In genomic region chr4:114983020-114983419, GRCm38 (mm10) we compare ENCODE assay signal across 14 mouse cellular contexts. TPM values are rescaled to one million over a fixed set of nuclear protein-coding genes. Genes with fewer than 3 reads are reported as not detected.
DNase-seq lines count a peak whose midpoint lies in the region; ATAC-seq and TF ChIP-seq lines count a peak whose summit lies in the region.
"Had no signal": no experiment of that assay in that cellular context is flagged by ENCODE, and none has a peak within 500 bp of the region (broad histone marks: within the 10 kb centered on the region; RNA-seq: fewer than 3 reads in every experiment).

No protein-coding gene starts in this region.

- H3K9ac ChIP-seq in lung, embryonic 14.5 days, result no peak overlapping the region
- H3K9ac ChIP-seq: forebrain, embryonic 15.5 days; hindbrain, embryonic 12.5 days; limb, embryonic 15.5 days had no signal

- H3K27ac ChIP-seq in gastrocnemius, adult 2 months, result no peak overlapping the region
- no peak overlapping the region for H3K27ac ChIP-seq in lung, embryonic 14.5 days (ENCODE audit: low read depth)
- H3K27ac ChIP-seq: forebrain, embryonic 15.5 days; hindbrain, embryonic 12.5 days; limb, embryonic 15.5 days had no signal

- peak; percentile 53 for TF ChIP-seq CTCF in gastrocnemius, adult 2 months (IDR thresholded peaks at IDR 0.05)
- peak; percentile 26; the same call in 1 of the 2 replicates for TF ChIP-seq CTCF in lung, embryonic 14.5 days (IDR thresholded peaks at IDR 0.05; ENCODE audit: low read depth)

- 77% methylated on average over 1 of the region's 1 CpGs for WGBS in lung, embryonic 14.5 days

- H3K4me3 ChIP-seq in gastrocnemius, adult 2 months, result no peak overlapping the region
- no peak overlapping the region for H3K4me3 ChIP-seq in lung, embryonic 14.5 days (ENCODE audit: low read depth, low read length)
- H3K4me3 ChIP-seq: forebrain, embryonic 15.5 days; hindbrain, embryonic 12.5 days; limb, embryonic 15.5 days had no signal

- no peaks in the 10 kb centered on the region for H3K36me3 ChIP-seq in lung, embryonic 14.5 days (ENCODE audit: insufficient read depth)
- H3K36me3 ChIP-seq: forebrain, embryonic 15.5 days; hindbrain, embryonic 12.5 days; limb, embryonic 15.5 days had no signal

- H3K9me3 ChIP-seq in lung, embryonic 14.5 days (ENCODE audit: low read depth, low read length), result no peaks in the 10 kb centered on the region
- H3K9me3 ChIP-seq: forebrain, embryonic 15.5 days; G1E; hindbrain, embryonic 12.5 days; limb, embryonic 15.5 days had no signal

- no peak for DNase-seq in gastrocnemius, adult 2 months
- no peak for DNase-seq in gastrocnemius, postnatal 4 days (ENCODE audit: low spot score in 2 of 2)
- DNase-seq in lung, embryonic 14.5 days, result peak; percentile 69
- no peak for DNase-seq in lung, adult 18-20 months
- peak; percentile 23 for DNase-seq in R1 (ENCODE audit: low read depth, low spot score)
- DNase-seq in layer of hippocampus, postnatal 14 days (ENCODE audit: low spot score in 2 of 2), result no peak
- no peak for DNase-seq in neural tube, embryonic 10.5 days (ENCODE audit: extremely low spot score, low spot score)
- DNase-seq: cerebellum, postnatal 36 days had no signal

- intact Hi-C loops in gastrocnemius, adult 2 months (cut with DNase I), result no loop called here

- ATAC-seq in lung, embryonic 14.5 days (ENCODE audit: insufficient read depth), result no peak
- 0 out of 2 replicates have a peak, but pooled peaks have one; percentile 27 for ATAC-seq in neutrophil, adult 5-6 weeks (ENCODE audit: extremely low read depth, insufficient number of reproducible peaks, low FRiP score, poor library complexity, severe bottlenecking)
- ATAC-seq: forebrain, embryonic 15.5 days had no signal

- H3K4me2 ChIP-seq in lung, embryonic 14.5 days, result no peak overlapping the region
- H3K4me2 ChIP-seq: forebrain, embryonic 15.5 days; hindbrain, embryonic 12.5 days; limb, embryonic 15.5 days had no signal

- H3K4me1 ChIP-seq in lung, embryonic 14.5 days (ENCODE audit: insufficient read depth), result no peaks in the 10 kb centered on the region
- H3K4me1 ChIP-seq: limb, embryonic 15.5 days had no signal

- H3K27me3 ChIP-seq in lung, embryonic 14.5 days (ENCODE audit: insufficient read depth, low read length), result no peaks in the 10 kb centered on the region
- H3K27me3 ChIP-seq: forebrain, embryonic 15.5 days; hindbrain, embryonic 12.5 days; limb, embryonic 15.5 days had no signal

RNA-seq across cellular contexts. Expression of gene Cmpk1, which starts 4.0 kb away (rescaled TPM):
- total RNA-seq in gastrocnemius, adult 2 months (2021), result 10 to 100 TPM; 18.3 to 24.0 TPM
- 10 to 100 TPM; 42.9 to 45.3 TPM for total RNA-seq in gastrocnemius, postnatal 4 days (2021)
- 99.8 and 112 TPM in 2 replicates for polyA plus RNA-seq in lung, embryonic 14.5 days (2014; fragmentation: Nextera tagmentation; extraction: Ambion mirVana)
- 62.5 and 78.5 TPM in 2 replicates for total RNA-seq in neutrophil, adult 5-6 weeks (2017)
- 100 to 1,000 TPM; 101 to 104 TPM for total RNA-seq in layer of hippocampus, postnatal 14 days (2021)

RNA-seq across cellular contexts. Expression of gene Stil, which starts 16.9 kb away (rescaled TPM):
- under 1 TPM; 0.06 to 0.13 TPM for total RNA-seq in gastrocnemius, adult 2 months (2021)
- total RNA-seq in gastrocnemius, postnatal 4 days (2021), result 1 to 10 TPM; 5.2 TPM
- 23.3 and 26.0 TPM in 2 replicates for polyA plus RNA-seq in lung, embryonic 14.5 days (2014; fragmentation: Nextera tagmentation; extraction: Ambion mirVana)
- 0.74 TPM in 1 of 2 replicates, not detected in the other for total RNA-seq in neutrophil, adult 5-6 weeks (2017)
- total RNA-seq in layer of hippocampus, postnatal 14 days (2021), result under 1 TPM; 0.78 to 0.98 TPM

RNA-seq across cellular contexts. Expression of gene Foxe3, which starts 57.2 kb away (rescaled TPM):
- total RNA-seq in gastrocnemius, adult 2 months (2021), result not detected
- total RNA-seq in gastrocnemius, postnatal 4 days (2021), result not detected
- not detected in 2 replicates for polyA plus RNA-seq in lung, embryonic 14.5 days (2014; fragmentation: Nextera tagmentation; extraction: Ambion mirVana)
- total RNA-seq in neutrophil, adult 5-6 weeks (2017), result not detected in 2 replicates
- total RNA-seq in layer of hippocampus, postnatal 14 days (2021), result not detected
- total RNA-seq: G1E had no signal
- polyA plus RNA-seq: forebrain, embryonic 15.5 days; G1E; gonadal fat pad, adult 2 months; hindbrain, embryonic 12.5 days; limb, embryonic 15.5 days had no signal

Comparison
In these comparisons a context has a peak if more than half of its experiments do, and no peak if none do; other contexts are left out.
1. DNase-seq: peak in lung, embryonic 14.5 days (single experiment) and R1 (single experiment); none in gastrocnemius, adult 2 months (single experiment), gastrocnemius, postnatal 4 days (0 of 2), lung, adult 18-20 months (0 of 2), layer of hippocampus, postnatal 14 days (0 of 2) and neural tube, embryonic 10.5 days (single experiment).